Mouse (Mus musculus): ENCODE results near the gene Gata5.

- TF ChIP-seq MYOD1 (IDR thresholded peaks at IDR 0.05; ENCODE audit: control insufficient read depth, insufficient read length, low read depth) (no peak), CTCF (IDR thresholded peaks at IDR 0.05; ENCODE audit: control insufficient read depth, insufficient read depth, insufficient read length) (no peak), MAX (IDR thresholded peaks at IDR 0.05) (no peak), USF1 (IDR thresholded peaks at IDR 0.05; ENCODE audit: low read depth) (no peak), MYOG (IDR thresholded peaks at IDR 0.05; ENCODE audit: control insufficient read depth, extremely low read depth, insufficient read length) (no peak), CEBPB (IDR thresholded peaks at IDR 0.05; ENCODE audit: low read depth) (no peak), FOSL1 (IDR thresholded peaks at IDR 0.05; ENCODE audit: insufficient read depth, low read length, poor library complexity, severe bottlenecking) (no peak)
These were observed 42.9 kb downstream of the Gata5 start for GRCm38 (mm10) chr2:180291566-180291965.
